Comparison of ENCODE assay signal across 9 mouse cellular contexts in the genomic region with DNA sequence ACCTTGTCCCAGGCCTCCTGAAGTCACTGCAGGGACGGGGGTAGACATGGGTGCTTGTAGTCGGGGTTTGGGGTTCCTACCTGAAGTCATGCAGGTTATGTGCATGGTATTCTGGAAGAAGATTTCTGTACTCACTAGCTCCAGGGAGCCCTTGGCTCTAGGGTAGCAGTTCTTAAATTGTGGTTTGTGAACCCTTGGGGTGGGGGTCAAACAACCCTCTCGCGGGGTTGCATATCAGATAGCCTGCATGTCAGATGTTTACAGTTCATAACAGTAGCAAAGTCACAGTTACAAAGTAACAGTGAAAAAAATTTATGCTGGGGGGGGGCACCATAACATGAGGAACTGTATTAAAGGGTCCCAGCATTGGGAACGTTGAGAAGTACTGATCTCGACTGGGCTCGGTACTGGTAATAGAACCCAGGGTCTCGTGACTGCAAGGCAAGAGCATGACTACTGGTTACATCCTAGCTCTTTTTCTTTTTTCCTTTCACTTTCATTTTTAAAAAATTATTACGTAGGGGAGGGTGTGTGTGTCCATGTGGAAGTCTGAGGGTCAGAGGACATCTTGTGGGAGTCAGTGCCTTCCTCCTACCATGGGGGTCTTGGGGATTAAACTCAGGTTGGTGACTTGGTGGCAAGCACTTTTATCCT. TPM values are rescaled to one million over a fixed set of nuclear protein-coding genes. Genes with fewer than 3 reads are reported as not detected.
DNase-seq lines count a peak whose midpoint lies in the region; ATAC-seq and TF ChIP-seq lines count a peak whose summit lies in the region.
"Had no signal": no experiment of that assay in that cellular context is flagged by ENCODE, and none has a peak within 500 bp of the region (broad histone marks: within the 10 kb centered on the region; RNA-seq: fewer than 3 reads in every experiment).

No protein-coding gene starts in this region.

- no peak overlapping the region for H3K9ac ChIP-seq in liver, embryonic 11.5 days (ENCODE audit: low read depth, low read length)
- H3K9ac ChIP-seq: limb, embryonic 15.5 days had no signal

- TF ChIP-seq POLR2A in lung, adult 2 months (IDR thresholded peaks at IDR 0.05; ENCODE audit: borderline replicate concordance, extremely low read depth, low read depth, low read length) = no peak

- no peaks in the 10 kb centered on the region for H3K36me3 ChIP-seq in liver, embryonic 11.5 days (ENCODE audit: control insufficient read depth, insufficient read depth, low read length)
- H3K36me3 ChIP-seq: limb, embryonic 15.5 days had no signal

- peak overlapping the region; percentile 60 for H3K27ac ChIP-seq in liver, embryonic 11.5 days (ENCODE audit: low read depth, low read length)
- H3K27ac ChIP-seq: limb, embryonic 15.5 days had no signal

- H3K9me3 ChIP-seq in liver, embryonic 11.5 days (ENCODE audit: control insufficient read depth, low read length) = no peaks in the 10 kb centered on the region
- H3K9me3 ChIP-seq: limb, embryonic 15.5 days had no signal

- H3K27me3 ChIP-seq in liver, embryonic 11.5 days (replicated peaks; ENCODE audit: control insufficient read depth, insufficient read depth, low read length) = no peaks in the 10 kb centered on the region
- H3K27me3 ChIP-seq: limb, embryonic 15.5 days had no signal

- peak overlapping the region; percentile 19 for H3K4me3 ChIP-seq in lung, adult 2 months (replicated peaks; ENCODE audit: extremely low read depth, low read depth, low read length)
- H3K4me3 ChIP-seq in liver, embryonic 11.5 days (ENCODE audit: low read depth, low read length) = peak overlapping the region; percentile 7; the same call in 1 of the 2 replicates
- H3K4me3 ChIP-seq: limb, embryonic 15.5 days had no signal

- TF ChIP-seq CTCF in lung, adult 2 months (IDR thresholded peaks at IDR 0.05; ENCODE audit: insufficient read depth, low read length) = no peak

- DNase-seq in lung, adult 2 months = no peak
- no peak for DNase-seq in lung, postnatal 10 days
- DNase-seq in liver, embryonic 11.5 days (ENCODE audit: low spot score) = no peak
- peak; percentile 38 for DNase-seq in thymus, postnatal 0 days (ENCODE audit: low spot score)
- no peak for DNase-seq in ovary, postnatal 10 days (ENCODE audit: low spot score)
- DNase-seq in layer of hippocampus, postnatal 36 days = no peak
- DNase-seq: kidney, postnatal 10 days had no signal

- peak overlapping the region; percentile 56 for H3K4me2 ChIP-seq in liver, embryonic 11.5 days
- H3K4me2 ChIP-seq: limb, embryonic 15.5 days had no signal

- WGBS in lung, adult 2 months = 28% methylated on average over 9 of the region's 9 CpGs
- 50% methylated on average over 9 of the region's 9 CpGs for WGBS in liver, embryonic 11.5 days

- peak; percentile 74 for ATAC-seq in activated CD4-positive, CD25-positive, alpha-beta regulatory T cell, adult 4 months
- no peak for ATAC-seq in liver, embryonic 11.5 days (replicated peaks; ENCODE audit: low FRiP score)

- peaks cover 33% of the 10 kb centered on the region for H3K4me1 ChIP-seq in lung, adult 2 months (ENCODE audit: control insufficient read depth, insufficient read depth, low read length)
- peaks cover 60% of the 10 kb centered on the region for H3K4me1 ChIP-seq in liver, embryonic 11.5 days (replicated peaks; ENCODE audit: control insufficient read depth, insufficient read depth, low read length)

RNA-seq across cellular contexts. Expression of gene Zfp710, which starts 8.6 kb away (rescaled TPM):
- 60.0 and 65.8 TPM in 2 replicates for polyA plus RNA-seq in lung, adult 2 months (2012; rRNA removed)
- polyA plus RNA-seq in activated CD4-positive, CD25-positive, alpha-beta regulatory T cell, adult 4 months (2017; shearing (Covaris generic)) = 1 to 10 TPM; 4.2 to 4.6 TPM
- polyA plus RNA-seq in liver, embryonic 11.5 days (2014; fragmentation: Nextera tagmentation; extraction: Ambion mirVana) = 10.8 and 11.8 TPM in 2 replicates
- polyA plus RNA-seq in thymus, postnatal 0 days (2015; fragmentation: Nextera tagmentation; extraction: Ambion mirVana) = 6.5 and 7.3 TPM in 2 replicates
- 10 to 100 TPM; 21.7 to 23.1 TPM for total RNA-seq in layer of hippocampus, postnatal 36 days (2021)
